Mouse (Mus musculus): Measurements from ENCODE around the gene Tecpr2. TPM values are rescaled to one million over a fixed set of nuclear protein-coding genes. Genes with fewer than 3 reads are reported as not detected.

Gene Tecpr2
- polyA plus RNA-seq, 1 experiment from 2014 or later, result 4.2 TPM

GRCm38 (mm10) chr12:110860293-110860692, 28.8 kb upstream of the Tecpr2 start:
- no peak overlapping the region for H3K27ac ChIP-seq (ENCODE audit: low read length)
- H3K9ac ChIP-seq (ENCODE audit: low read length), result no peak overlapping the region
- no peaks in the 10 kb centered on the region for H3K4me1 ChIP-seq (ENCODE audit: control insufficient read depth, insufficient read depth, low read length)
- H3K4me3 ChIP-seq (replicated peaks; ENCODE audit: low read length), result no peak overlapping the region
- no peaks in the 10 kb centered on the region for H3K27me3 ChIP-seq (ENCODE audit: control insufficient read depth, insufficient read depth, low read length)
- ATAC-seq (ENCODE audit: insufficient read depth, low FRiP score), result no peak
- 0 out of 2 replicates have a peak, but pooled peaks cover 8% of the 10 kb centered on the region for H3K36me3 ChIP-seq (ENCODE audit: control insufficient read depth, insufficient read depth, low read length)
- H3K9me3 ChIP-seq (replicated peaks; ENCODE audit: control insufficient read depth, low read length), result no peaks in the 10 kb centered on the region
- no peak overlapping the region for H3K4me2 ChIP-seq (ENCODE audit: low read depth, low read length)

- 52% methylated on average over 7 of the region's 7 CpGs for WGBS
- Histone ChIP-seq H3K9me3 (replicated peaks; ENCODE audit: control insufficient read depth, low read length) (no peaks in the 10 kb centered on the region), H3K9ac (ENCODE audit: low read length) (no peak overlapping the region), H3K27me3 (ENCODE audit: control insufficient read depth, insufficient read depth, low read length) (no peaks in the 10 kb centered on the region), H3K4me1 (ENCODE audit: control insufficient read depth, insufficient read depth, low read length) (no peaks in the 10 kb centered on the region), H3K4me3 (replicated peaks; ENCODE audit: low read length) (no peak overlapping the region), H3K4me2 (ENCODE audit: low read depth, low read length) (no peak overlapping the region), H3K27ac (ENCODE audit: low read length) (no peak overlapping the region), H3K36me3 (ENCODE audit: control insufficient read depth, insufficient read depth, low read length) (0 out of 2 replicates have a peak, but pooled peaks cover 3% of the 10 kb centered on the region)
- no peak for ATAC-seq (ENCODE audit: insufficient read depth, low FRiP score)
Measured at GRCm38 (mm10) chr12:110861256-110861655, 27.8 kb upstream of the Tecpr2 start.

GRCm38 (mm10) chr12:110864008-110864407, 25.1 kb upstream of the Tecpr2 start:
- 93% methylated on average over 6 of the region's 6 CpGs for WGBS
- Histone ChIP-seq H3K4me3 (replicated peaks; ENCODE audit: low read length) (no peak overlapping the region), H3K9ac (ENCODE audit: low read length) (no peak overlapping the region), H3K9me3 (replicated peaks; ENCODE audit: control insufficient read depth, low read length) (no peaks in the 10 kb centered on the region), H3K4me1 (ENCODE audit: control insufficient read depth, insufficient read depth, low read length) (no peaks in the 10 kb centered on the region), H3K4me2 (ENCODE audit: low read depth, low read length) (no peak overlapping the region), H3K36me3 (ENCODE audit: control insufficient read depth, insufficient read depth, low read length) (peaks cover 16% of the 10 kb centered on the region; the same call in 1 of the 2 replicates), H3K27ac (ENCODE audit: low read length) (no peak overlapping the region), H3K27me3 (ENCODE audit: control insufficient read depth, insufficient read depth, low read length) (no peaks in the 10 kb centered on the region)
- no peak for ATAC-seq (ENCODE audit: insufficient read depth, low FRiP score)

GRCm38 (mm10) chr12:110865571-110865970, 23.5 kb upstream of the Tecpr2 start:
- Histone ChIP-seq H3K27ac (ENCODE audit: low read length) (no peak overlapping the region), H3K4me1 (ENCODE audit: control insufficient read depth, insufficient read depth, low read length) (no peaks in the 10 kb centered on the region), H3K4me2 (ENCODE audit: low read depth, low read length) (no peak overlapping the region), H3K9me3 (replicated peaks; ENCODE audit: control insufficient read depth, low read length) (no peaks in the 10 kb centered on the region), H3K27me3 (ENCODE audit: control insufficient read depth, insufficient read depth, low read length) (no peaks in the 10 kb centered on the region), H3K9ac (ENCODE audit: low read length) (no peak overlapping the region), H3K4me3 (replicated peaks; ENCODE audit: low read length) (no peak overlapping the region), H3K36me3 (ENCODE audit: control insufficient read depth, insufficient read depth, low read length) (peaks cover 20% of the 10 kb centered on the region)
- ATAC-seq (ENCODE audit: insufficient read depth, low FRiP score), result no peak
- 73% methylated on average over 5 of the region's 6 CpGs for WGBS

GRCm38 (mm10) chr12:110865989-110866388, 23.1 kb upstream of the Tecpr2 start:
- Histone ChIP-seq H3K9ac (ENCODE audit: low read length) (no peak overlapping the region), H3K4me3 (replicated peaks; ENCODE audit: low read length) (no peak overlapping the region), H3K9me3 (replicated peaks; ENCODE audit: control insufficient read depth, low read length) (no peaks in the 10 kb centered on the region), H3K4me1 (ENCODE audit: control insufficient read depth, insufficient read depth, low read length) (no peaks in the 10 kb centered on the region), H3K27me3 (ENCODE audit: control insufficient read depth, insufficient read depth, low read length) (no peaks in the 10 kb centered on the region), H3K27ac (ENCODE audit: low read length) (no peak overlapping the region), H3K4me2 (ENCODE audit: low read depth, low read length) (no peak overlapping the region), H3K36me3 (ENCODE audit: control insufficient read depth, insufficient read depth, low read length) (peaks cover 20% of the 10 kb centered on the region)
- WGBS, result 86% methylated on average over 10 of the region's 10 CpGs
- ATAC-seq (ENCODE audit: insufficient read depth, low FRiP score), result no peak

GRCm38 (mm10) chr12:110870107-110870506, 19.0 kb upstream of the Tecpr2 start:
- 84% methylated on average over 4 of the region's 4 CpGs for WGBS
- Histone ChIP-seq H3K9ac (ENCODE audit: low read length) (no peak overlapping the region), H3K4me3 (replicated peaks; ENCODE audit: low read length) (no peak overlapping the region), H3K4me1 (ENCODE audit: control insufficient read depth, insufficient read depth, low read length) (no peaks in the 10 kb centered on the region), H3K4me2 (ENCODE audit: low read depth, low read length) (no peak overlapping the region), H3K27ac (ENCODE audit: low read length) (no peak overlapping the region), H3K27me3 (ENCODE audit: control insufficient read depth, insufficient read depth, low read length) (no peaks in the 10 kb centered on the region), H3K9me3 (replicated peaks; ENCODE audit: control insufficient read depth, low read length) (no peaks in the 10 kb centered on the region), H3K36me3 (ENCODE audit: control insufficient read depth, insufficient read depth, low read length) (peaks cover 23% of the 10 kb centered on the region)
- ATAC-seq (ENCODE audit: insufficient read depth, low FRiP score), result no peak

GRCm38 (mm10) chr12:110871247-110871646, 17.8 kb upstream of the Tecpr2 start:
- WGBS, result 71% methylated on average over 5 of the region's 5 CpGs
- Histone ChIP-seq H3K4me1 (ENCODE audit: control insufficient read depth, insufficient read depth, low read length) (no peaks in the 10 kb centered on the region), H3K4me2 (ENCODE audit: low read depth, low read length) (no peak overlapping the region), H3K36me3 (ENCODE audit: control insufficient read depth, insufficient read depth, low read length) (peaks cover 23% of the 10 kb centered on the region), H3K27me3 (ENCODE audit: control insufficient read depth, insufficient read depth, low read length) (no peaks in the 10 kb centered on the region), H3K4me3 (replicated peaks; ENCODE audit: low read length) (no peak overlapping the region), H3K9ac (ENCODE audit: low read length) (no peak overlapping the region), H3K9me3 (replicated peaks; ENCODE audit: control insufficient read depth, low read length) (no peaks in the 10 kb centered on the region), H3K27ac (ENCODE audit: low read length) (no peak overlapping the region)
- ATAC-seq (ENCODE audit: insufficient read depth, low FRiP score), result no peak

- Histone ChIP-seq H3K36me3 (ENCODE audit: control insufficient read depth, insufficient read depth, low read length) (0 out of 2 replicates have a peak, but pooled peaks cover 16% of the 10 kb centered on the region), H3K4me1 (ENCODE audit: control insufficient read depth, insufficient read depth, low read length) (no peaks in the 10 kb centered on the region), H3K9me3 (replicated peaks; ENCODE audit: control insufficient read depth, low read length) (no peaks in the 10 kb centered on the region), H3K27ac (ENCODE audit: low read length) (no peak overlapping the region), H3K4me3 (replicated peaks; ENCODE audit: low read length) (no peak overlapping the region), H3K4me2 (ENCODE audit: low read depth, low read length) (no peak overlapping the region), H3K9ac (ENCODE audit: low read length) (no peak overlapping the region), H3K27me3 (ENCODE audit: control insufficient read depth, insufficient read depth, low read length) (no peaks in the 10 kb centered on the region)
- WGBS, result 93% methylated on average over 2 of the region's 2 CpGs
- ATAC-seq (ENCODE audit: insufficient read depth, low FRiP score), result no peak
Measured at GRCm38 (mm10) chr12:110875351-110875750, 13.7 kb upstream of the Tecpr2 start.

GRCm38 (mm10) chr12:110882291-110882690, 6.8 kb upstream of the Tecpr2 start:
- Histone ChIP-seq H3K27me3 (ENCODE audit: control insufficient read depth, insufficient read depth, low read length) (no peaks in the 10 kb centered on the region), H3K27ac (ENCODE audit: low read length) (no peak overlapping the region), H3K4me3 (replicated peaks; ENCODE audit: low read length) (no peak overlapping the region), H3K4me2 (ENCODE audit: low read depth, low read length) (no peak overlapping the region), H3K9ac (ENCODE audit: low read length) (no peak overlapping the region), H3K9me3 (replicated peaks; ENCODE audit: control insufficient read depth, low read length) (no peaks in the 10 kb centered on the region), H3K36me3 (ENCODE audit: control insufficient read depth, insufficient read depth, low read length) (0 out of 2 replicates have a peak, but pooled peaks cover 15% of the 10 kb centered on the region), H3K4me1 (ENCODE audit: control insufficient read depth, insufficient read depth, low read length) (no peaks in the 10 kb centered on the region)
- ATAC-seq (ENCODE audit: insufficient read depth, low FRiP score), result no peak
- 88% methylated on average over 7 of the region's 7 CpGs for WGBS

GRCm38 (mm10) chr12:110885251-110885650, 3.8 kb upstream of the Tecpr2 start:
- Histone ChIP-seq H3K4me1 (ENCODE audit: control insufficient read depth, insufficient read depth, low read length) (peaks cover 14% of the 10 kb centered on the region), H3K27ac (ENCODE audit: low read length) (no peak overlapping the region), H3K36me3 (ENCODE audit: control insufficient read depth, insufficient read depth, low read length) (0 out of 2 replicates have a peak, but pooled peaks cover 6% of the 10 kb centered on the region), H3K27me3 (ENCODE audit: control insufficient read depth, insufficient read depth, low read length) (no peaks in the 10 kb centered on the region), H3K4me2 (ENCODE audit: low read depth, low read length) (no peak overlapping the region), H3K9me3 (replicated peaks; ENCODE audit: control insufficient read depth, low read length) (no peaks in the 10 kb centered on the region), H3K9ac (ENCODE audit: low read length) (no peak overlapping the region), H3K4me3 (replicated peaks; ENCODE audit: low read length) (no peak overlapping the region)
- ATAC-seq (ENCODE audit: insufficient read depth, low FRiP score), result no peak
- 98% methylated on average over 2 of the region's 2 CpGs for WGBS
